Mouse (Mus musculus): ENCODE results near the gene Bdh1. TPM values are rescaled to one million over a fixed set of nuclear protein-coding genes. Genes with fewer than 3 reads are reported as not detected.

Gene Bdh1
- polyA plus RNA-seq, 1 experiment from 2014 or later = 105 TPM

DNA sequence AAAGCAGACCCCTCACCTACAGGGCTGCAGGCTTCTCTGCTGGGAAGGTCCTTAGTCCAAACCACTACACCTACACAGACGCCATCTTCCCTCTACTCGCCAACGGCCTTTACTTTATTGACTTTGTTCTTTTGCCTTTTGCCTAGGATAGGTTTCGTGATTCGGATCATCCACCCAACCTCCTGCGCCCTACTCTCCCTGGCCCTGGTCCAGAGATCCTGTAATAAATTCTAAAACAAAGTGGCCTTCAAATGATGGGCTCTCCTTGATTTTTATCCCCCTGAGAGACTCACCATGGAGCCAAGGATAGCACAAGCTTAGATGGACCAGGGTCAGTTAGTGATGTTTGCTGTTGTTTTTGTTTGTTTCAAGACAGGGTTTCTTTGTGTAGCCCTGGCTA lies 76.9 kb downstream of the Bdh1 start:
- Histone ChIP-seq H3K9me3 (no peaks in the 10 kb centered on the region), H3K36me3 (replicated peaks) (no peaks in the 10 kb centered on the region), H3K4me3 (no peak overlapping the region), H3K4me1 (peaks cover 29% of the 10 kb centered on the region), H3K4me2 (no peak overlapping the region), H3K27me3 (replicated peaks) (no peaks in the 10 kb centered on the region), H3K9ac (no peak overlapping the region), H3K27ac (peak overlapping the region; percentile 60; the same call in 1 of the 2 replicates)
- WGBS = 98% methylated on average over 6 of the region's 6 CpGs
- ATAC-seq (replicated peaks) = no peak

DNA sequence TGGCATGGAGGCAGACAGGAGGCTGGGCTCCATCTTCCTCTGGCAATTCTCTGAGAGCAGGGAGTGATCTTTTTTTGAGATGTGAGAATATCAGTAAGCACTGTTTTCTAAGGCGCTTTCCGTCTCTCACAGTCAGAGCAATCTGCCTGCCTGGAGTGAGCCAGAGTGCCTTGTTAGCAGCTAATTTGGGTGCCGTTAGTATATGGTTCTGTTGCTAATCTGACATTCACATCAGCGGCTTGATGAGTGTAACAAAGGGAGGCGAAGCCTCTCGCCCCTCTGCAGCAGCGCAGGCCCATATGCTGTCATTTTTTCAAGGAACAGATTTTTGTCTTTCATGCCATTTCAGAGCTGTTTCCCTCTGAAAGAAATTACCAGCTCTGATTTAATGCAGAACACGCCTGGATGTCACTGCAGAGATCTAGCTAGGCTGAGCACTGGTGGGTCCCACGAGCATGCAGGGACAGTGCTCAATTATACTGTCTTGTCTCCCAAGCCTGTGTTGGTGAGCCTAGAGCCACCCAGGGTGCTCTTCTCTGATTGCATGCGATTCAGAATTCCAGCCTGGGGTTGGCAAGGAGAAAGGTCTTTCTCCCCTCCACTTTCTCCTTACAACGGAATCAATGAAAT lies 77.7 kb downstream of the Bdh1 start:
- no peak overlapping the region for H3K9ac ChIP-seq
- peak overlapping the region; percentile 60 for H3K27ac ChIP-seq
- peaks cover 27% of the 10 kb centered on the region for H3K4me1 ChIP-seq
- H3K4me2 ChIP-seq = no peak overlapping the region
- H3K4me3 ChIP-seq = no peak overlapping the region
- no peaks in the 10 kb centered on the region for H3K27me3 ChIP-seq (replicated peaks)
- no peaks in the 10 kb centered on the region for H3K9me3 ChIP-seq
- peak; percentile 38; the same call in 1 of the 2 replicates for ATAC-seq (replicated peaks)
- 41% methylated on average over 11 of the region's 11 CpGs for WGBS
- no peaks in the 10 kb centered on the region for H3K36me3 ChIP-seq (replicated peaks)

DNA sequence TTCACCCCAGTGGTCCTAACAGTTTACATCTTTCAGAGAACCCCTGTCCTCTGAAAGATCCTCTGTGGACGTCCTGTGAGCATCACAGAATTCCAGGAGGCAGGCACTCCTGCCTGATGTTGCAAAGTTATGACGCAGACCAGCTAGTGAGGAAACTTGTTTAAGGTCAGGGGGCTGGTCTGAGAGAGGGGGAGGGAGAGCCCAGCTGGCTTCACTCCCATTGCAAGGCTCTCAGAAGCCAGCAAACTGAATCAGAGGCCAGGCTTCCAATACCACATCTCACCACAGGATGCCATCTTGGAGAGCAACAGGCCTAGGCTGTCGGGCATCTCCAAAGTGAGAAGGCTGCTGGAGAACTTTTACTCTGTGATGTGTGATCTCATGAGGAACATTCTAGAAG lies 78.5 kb downstream of the Bdh1 start:
- no peak overlapping the region for H3K4me2 ChIP-seq
- H3K36me3 ChIP-seq (replicated peaks) = no peaks in the 10 kb centered on the region
- ATAC-seq (replicated peaks) = no peak
- H3K27ac ChIP-seq = no peak overlapping the region; the same call in 1 of the 2 replicates
- no peaks in the 10 kb centered on the region for H3K9me3 ChIP-seq
- no peak overlapping the region for H3K4me3 ChIP-seq
- H3K27me3 ChIP-seq (replicated peaks) = no peaks in the 10 kb centered on the region
- peaks cover 27% of the 10 kb centered on the region for H3K4me1 ChIP-seq
- 71% methylated on average over 3 of the region's 3 CpGs for WGBS
- no peak overlapping the region for H3K9ac ChIP-seq

DNA sequence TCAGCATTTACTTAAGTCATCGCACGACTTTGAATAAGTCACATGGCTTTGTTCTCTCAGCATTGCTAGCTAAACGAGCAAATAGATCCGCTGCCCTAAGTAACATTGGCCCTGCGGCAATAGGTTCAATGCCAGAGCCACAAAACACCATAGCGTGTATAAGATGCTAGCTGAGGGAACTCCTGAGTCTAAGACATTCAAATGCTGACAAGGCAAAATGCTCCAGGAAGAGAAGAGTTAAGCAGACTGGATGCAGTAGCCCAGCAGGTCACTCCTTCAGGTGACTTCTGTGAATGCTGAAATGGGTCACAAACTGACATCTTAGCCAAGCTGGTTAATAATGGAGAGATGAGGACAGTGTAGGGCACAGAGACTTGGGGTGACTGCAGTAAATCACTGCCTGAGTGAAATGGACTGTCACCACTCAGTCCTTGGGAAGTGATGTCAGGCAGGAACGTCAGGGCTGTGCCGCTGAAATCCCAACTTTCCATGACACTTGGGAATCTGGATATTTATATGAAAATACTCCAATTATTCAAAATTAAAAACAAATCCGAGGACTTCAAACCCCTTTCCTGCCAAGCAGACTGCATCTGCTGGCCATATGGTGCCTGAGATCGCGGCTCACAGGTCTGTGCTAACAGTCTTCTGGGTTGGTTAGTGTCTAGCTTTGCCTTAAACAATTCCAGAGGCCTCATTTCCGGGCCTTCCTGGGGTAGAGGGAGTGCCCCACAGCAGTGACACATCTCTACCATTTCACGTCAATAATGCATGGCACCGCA lies 79.1 kb downstream of the Bdh1 start:
- ATAC-seq (replicated peaks) = no peak
- H3K27ac ChIP-seq = no peak overlapping the region
- H3K9ac ChIP-seq = no peak overlapping the region

DNA sequence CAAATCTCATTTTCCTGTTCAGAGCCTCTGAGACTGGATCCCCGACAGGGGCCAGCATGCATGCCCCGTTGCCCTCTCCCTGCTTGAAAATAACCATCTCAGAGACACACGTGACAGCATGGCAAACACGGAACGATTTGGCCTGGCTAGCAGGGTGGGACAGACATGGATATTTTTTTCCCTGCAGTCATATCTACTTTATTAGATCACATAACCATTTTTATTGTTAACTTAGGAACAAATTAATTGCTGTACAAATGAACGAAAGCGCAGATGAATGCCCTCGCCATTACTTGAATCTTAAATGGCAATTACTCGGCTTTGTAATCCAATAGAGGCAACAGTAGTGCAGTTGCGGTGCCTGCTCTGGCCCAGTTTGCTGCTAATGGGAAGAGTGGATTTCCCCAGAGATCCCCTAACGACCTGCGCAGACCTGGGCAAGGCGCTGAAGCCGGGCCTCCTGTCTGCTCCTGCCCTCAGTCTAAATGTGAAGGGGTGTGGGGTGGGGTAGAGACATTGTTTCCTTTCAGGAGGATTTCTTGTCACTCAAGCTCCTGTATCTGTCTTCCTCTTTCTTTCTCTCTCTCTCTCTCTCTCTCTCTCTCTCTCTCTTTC lies 79.8 kb downstream of the Bdh1 start:
- peak overlapping the region; percentile 17; the same call in 1 of the 2 replicates for H3K27ac ChIP-seq
- ATAC-seq (replicated peaks) = peak; percentile 44
- no peak overlapping the region for H3K4me2 ChIP-seq
- no peaks in the 10 kb centered on the region for H3K36me3 ChIP-seq (replicated peaks)
- H3K4me1 ChIP-seq = peaks cover 27% of the 10 kb centered on the region
- no peak overlapping the region for H3K9ac ChIP-seq
- WGBS = 29% methylated on average over 14 of the region's 14 CpGs
- no peaks in the 10 kb centered on the region for H3K9me3 ChIP-seq
- no peaks in the 10 kb centered on the region for H3K27me3 ChIP-seq (replicated peaks)
- no peak overlapping the region for H3K4me3 ChIP-seq

More for the DNA sequence above, 79.1 kb downstream of the Bdh1 start:
- Histone ChIP-seq H3K4me1 (peaks cover 27% of the 10 kb centered on the region), H3K9me3 (no peaks in the 10 kb centered on the region), H3K4me2 (no peak overlapping the region), H3K4me3 (no peak overlapping the region), H3K27me3 (replicated peaks) (no peaks in the 10 kb centered on the region), H3K36me3 (replicated peaks) (no peaks in the 10 kb centered on the region)
- 59% methylated on average over 14 of the region's 14 CpGs for WGBS

DNA sequence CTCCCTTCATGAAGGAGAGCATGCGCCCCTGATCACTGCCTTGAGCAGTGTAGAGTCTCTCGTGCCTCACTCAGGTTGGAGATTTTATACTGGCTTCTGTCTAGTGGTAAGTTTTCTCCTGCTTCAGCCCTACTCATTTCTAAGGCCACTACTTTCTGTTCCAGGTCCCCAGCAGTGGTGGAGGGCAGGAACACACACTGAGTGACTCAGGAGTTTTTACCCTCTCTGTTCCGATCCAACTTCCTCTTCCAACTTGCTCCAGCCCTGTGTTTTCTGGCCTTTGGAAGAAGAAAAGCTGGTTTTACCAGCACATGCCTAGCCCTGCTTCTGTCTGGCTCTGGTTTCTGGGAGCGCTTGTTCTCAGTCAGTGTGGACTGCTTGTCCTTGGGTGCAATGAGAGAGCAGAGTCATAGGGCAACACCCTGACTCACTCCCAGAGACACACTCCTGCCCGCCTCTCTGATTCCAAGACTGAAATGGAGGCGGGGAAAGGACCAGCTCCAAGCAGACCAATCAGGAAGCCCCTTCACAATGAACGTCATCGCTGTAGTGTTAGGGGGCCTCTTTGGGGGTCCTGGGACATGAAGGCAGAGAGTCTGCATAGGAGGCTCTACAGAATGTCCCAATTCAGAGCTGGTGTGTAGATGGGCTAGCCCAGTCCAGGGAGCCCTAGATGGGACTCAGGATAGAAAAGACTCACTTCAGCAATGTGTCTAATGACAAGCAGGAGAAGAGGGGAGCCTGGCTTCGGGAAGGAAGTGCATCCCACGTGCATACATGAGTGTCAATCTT lies 84.8 kb downstream of the Bdh1 start:
- H3K27me3 ChIP-seq (replicated peaks) = no peaks in the 10 kb centered on the region
- H3K9ac ChIP-seq = no peak overlapping the region
- WGBS = 54% methylated on average over 10 of the region's 10 CpGs
- no peak overlapping the region for H3K4me3 ChIP-seq
- H3K4me2 ChIP-seq = no peak overlapping the region
- H3K9me3 ChIP-seq = no peaks in the 10 kb centered on the region
- H3K36me3 ChIP-seq (replicated peaks) = no peaks in the 10 kb centered on the region
- no peak overlapping the region for H3K27ac ChIP-seq
- H3K4me1 ChIP-seq = peaks cover 23% of the 10 kb centered on the region
- ATAC-seq (replicated peaks) = no peak

DNA sequence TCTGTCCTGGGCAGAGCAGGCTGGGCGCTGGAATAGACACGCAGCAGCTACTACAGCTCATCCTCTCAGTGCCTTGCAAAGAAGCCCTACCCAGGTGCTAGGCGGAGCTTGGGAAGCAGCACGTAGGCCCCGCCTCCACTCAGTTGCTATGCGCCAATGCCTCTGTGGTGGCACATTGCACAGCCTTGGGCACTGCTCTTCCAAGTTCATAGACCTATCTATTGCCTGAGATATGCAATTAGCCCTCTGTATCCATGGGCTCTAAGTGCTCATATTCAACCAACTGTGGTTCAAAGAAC lies 85.3 kb downstream of the Bdh1 start:
- 0 out of 2 replicates have a peak, but pooled peaks have one; percentile 35 for ATAC-seq (replicated peaks)
- H3K9me3 ChIP-seq = no peaks in the 10 kb centered on the region
- 34% methylated on average over 6 of the region's 6 CpGs for WGBS
- H3K27ac ChIP-seq = no peak overlapping the region
- no peak overlapping the region for H3K4me2 ChIP-seq
- H3K4me1 ChIP-seq = peaks cover 18% of the 10 kb centered on the region
- H3K27me3 ChIP-seq (replicated peaks) = no peaks in the 10 kb centered on the region
- no peak overlapping the region for H3K4me3 ChIP-seq
- no peak overlapping the region for H3K9ac ChIP-seq
- H3K36me3 ChIP-seq (replicated peaks) = no peaks in the 10 kb centered on the region

DNA sequence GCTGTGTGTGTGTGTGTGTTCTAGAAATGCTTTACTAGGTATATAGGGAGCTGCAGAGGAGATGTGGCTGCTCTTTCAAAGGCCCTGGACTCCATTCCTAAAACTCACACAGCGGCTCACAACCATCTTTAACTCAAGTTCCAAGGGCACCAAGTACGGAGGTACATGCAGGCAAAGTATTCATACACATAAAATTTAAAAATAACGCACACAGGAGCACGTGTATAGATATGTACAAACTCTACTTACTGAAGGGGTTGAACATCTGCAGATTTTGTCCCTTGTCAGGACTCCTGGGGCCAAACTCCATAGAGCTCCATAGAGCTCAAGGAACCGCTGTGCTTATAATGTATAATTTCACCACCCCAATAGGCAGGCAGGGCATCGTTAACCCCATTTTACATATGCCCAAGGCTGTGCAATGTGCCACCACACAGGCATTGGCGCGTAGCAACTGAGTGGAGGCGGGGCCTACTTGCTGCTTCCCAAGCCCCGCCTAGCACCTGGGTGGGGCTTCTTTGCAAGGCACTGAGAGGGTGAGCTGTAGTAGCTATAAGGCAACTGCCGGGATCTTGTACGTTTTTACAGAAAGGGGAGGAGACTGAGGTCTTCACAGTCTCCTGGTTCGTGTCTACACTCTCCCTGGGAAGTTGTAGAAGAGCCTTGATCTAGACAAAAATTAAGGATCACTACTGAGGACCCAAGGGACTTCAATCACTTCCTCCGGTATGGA lies 85.9 kb downstream of the Bdh1 start:
- 28% methylated on average over 14 of the region's 14 CpGs for WGBS
- H3K9me3 ChIP-seq = no peaks in the 10 kb centered on the region
- no peak overlapping the region for H3K4me2 ChIP-seq
- no peak overlapping the region for H3K9ac ChIP-seq
- H3K36me3 ChIP-seq (replicated peaks) = no peaks in the 10 kb centered on the region
- H3K4me1 ChIP-seq = peaks cover 17% of the 10 kb centered on the region
- no peak overlapping the region for H3K27ac ChIP-seq
- ATAC-seq (replicated peaks) = peak; percentile 38
- H3K4me3 ChIP-seq = no peak overlapping the region
- no peaks in the 10 kb centered on the region for H3K27me3 ChIP-seq (replicated peaks)

Other genes starting within 250 kb of the Bdh1 start
- gene Acap2, start 221.0 kb upstream of the Bdh1 start, polyA plus RNA-seq (2015; fragmentation: Nextera tagmentation; extraction: Ambion mirVana) = 10.1 and 11.3 TPM in 2 replicates
- gene Ppp1r2, start 147.0 kb upstream of the Bdh1 start, polyA plus RNA-seq (2015; fragmentation: Nextera tagmentation; extraction: Ambion mirVana) = 84.6 and 91.6 TPM in 2 replicates
- gene Apod, start 107.5 kb upstream of the Bdh1 start, polyA plus RNA-seq (2015; fragmentation: Nextera tagmentation; extraction: Ambion mirVana) = 93.2 and 105 TPM in 2 replicates
- gene Dlg1, start 241.2 kb downstream of the Bdh1 start, polyA plus RNA-seq (2015; fragmentation: Nextera tagmentation; extraction: Ambion mirVana) = 13.2 and 13.3 TPM in 2 replicates